Mouse (Mus musculus) left cerebral cortex, adult 8-10 months (tissue): ENCODE data around the gene Spi1. TPM values are rescaled to one million over a fixed set of nuclear protein-coding genes. Genes with fewer than 3 reads are reported as not detected.

Experiments
- total RNA-seq, 4 experiments: library from RNA; stranded (reverse); gene quantifications; 2 replicates each; pipeline ENCODE4 v1.2.4; 2022

Spi1 gene
- total RNA-seq, 4 experiments from 2014 or later = 3.9 to 8.9 (median 6.5) TPM

Other genes starting within 250 kb of the Spi1 start
- 100 to 1,000 TPM in 3 of 4 experiments, 10 to 100 TPM in 1; 99.3 to 117 (median 109) TPM for gene Mtch2, start 235.2 kb upstream of the Spi1 start, total RNA-seq
- 100 to 1,000 TPM; 243 to 258 (median 253) TPM for gene C1qtnf4, start 196.5 kb upstream of the Spi1 start, total RNA-seq
- 10 to 100 TPM; 33.1 to 51.2 (median 40.3) TPM for gene Kbtbd4, start 177.7 kb upstream of the Spi1 start, total RNA-seq
- 100 to 1,000 TPM; 244 to 284 (median 255) TPM for gene Ndufs3, start 177.6 kb upstream of the Spi1 start, total RNA-seq
- 100 to 1,000 TPM; 129 to 151 (median 138) TPM for gene Celf1, start 142.0 kb upstream of the Spi1 start, total RNA-seq
- under 1 TPM; 0.57 to 0.81 (median 0.70) TPM for gene Rapsn, start 46.8 kb upstream of the Spi1 start, total RNA-seq
- gene Psmc3, start 28.4 kb upstream of the Spi1 start, total RNA-seq = 100 to 1,000 TPM; 188 to 218 (median 202) TPM
- 10 to 100 TPM; 33.5 to 35.5 (median 34.7) TPM for gene Slc39a13, start 12.0 kb upstream of the Spi1 start, total RNA-seq
- gene Mybpc3, start 35.8 kb downstream of the Spi1 start, total RNA-seq = under 1 TPM; 0.33 to 0.91 (median 0.69) TPM
- 100 to 1,000 TPM; 200 to 219 (median 206) TPM for gene Madd, start 101.4 kb downstream of the Spi1 start, total RNA-seq
- 1 to 10 TPM; 3.3 to 4.3 (median 3.4) TPM for gene Nr1h3, start 120.4 kb downstream of the Spi1 start, total RNA-seq
- 10 to 100 TPM; 47.5 to 53.2 (median 50.1) TPM for gene Acp2, start 120.5 kb downstream of the Spi1 start, total RNA-seq
- gene Ddb2, start 154.6 kb downstream of the Spi1 start, total RNA-seq = 10 to 100 TPM; 12.7 to 15.5 (median 13.2) TPM
- gene Pacsin3, start 173.6 kb downstream of the Spi1 start, total RNA-seq = 10 to 100 TPM; 40.3 to 47.5 (median 45.7) TPM
- gene Arfgap2, start 182.6 kb downstream of the Spi1 start, total RNA-seq = 10 to 100 TPM; 74.4 to 80.8 (median 79.3) TPM